Mouse (Mus musculus) liver, postnatal 0 days (tissue): ENCODE measurements around the gene Dab1. TPM values are rescaled to one million over a fixed set of nuclear protein-coding genes. Genes with fewer than 3 reads are reported as not detected.

Experiments used
- ATAC-seq: fragments of 200-750 bp; cut with Nextera tagmentation; 2 replicates; pipeline ENCODE4 v1.8.0; 2017; ENCODE audit warnings: mild to moderate bottlenecking, moderate library complexity
- DNase-seq: peaks from one replicate; pipeline ENCODE4 v3.0.0-alpha.2; 2016
- H3K27ac ChIP-seq: fragments of 300-500 bp; sonication (generic); 2 replicates; pipeline ENCODE4 v1.5.1; 2014; ENCODE audit warnings: antibody characterized with exemption, moderate library complexity, mild to moderate bottlenecking, low read depth
- H3K27me3 ChIP-seq: fragments of 300-500 bp; sonication (generic); 2 replicates; pipeline ENCODE4 v1.6.1; 2014; ENCODE audit warnings: low read length, control low read depth, mixed read lengths; ENCODE audit not compliant: insufficient read depth
- H3K36me3 ChIP-seq: fragments of 300-500 bp; sonication (generic); replicated peaks from 2 replicates; pipeline ENCODE4 v1.6.1; 2014; ENCODE audit warnings: mild to moderate bottlenecking, control low read depth, low read length, moderate library complexity, mixed read lengths; ENCODE audit not compliant: insufficient read depth
- H3K4me1 ChIP-seq: fragments of 300-500 bp; sonication (generic); 2 replicates; pipeline ENCODE4 v1.6.1; 2014; ENCODE audit warnings: antibody characterized with exemption, mild to moderate bottlenecking, control low read depth; ENCODE audit not compliant: insufficient read depth
- H3K4me2 ChIP-seq: fragments of 300-500 bp; sonication (generic); 2 replicates; pipeline ENCODE4 v1.6.1; 2014; ENCODE audit warnings: low read depth, mild to moderate bottlenecking, low read length, moderate library complexity, mixed read lengths
- H3K4me3 ChIP-seq: fragments of 300-500 bp; sonication (generic); 2 replicates; pipeline ENCODE4 v1.5.1; 2014; ENCODE audit warnings: low read depth, low read length
- H3K9ac ChIP-seq: fragments of 300-500 bp; sonication (generic); replicated peaks from 2 replicates; pipeline ENCODE4 v1.6.1; 2014; ENCODE audit warnings: mild to moderate bottlenecking, moderate library complexity
- H3K9me3 ChIP-seq: fragments of 300-500 bp; sonication (generic); 2 replicates; pipeline ENCODE4 v1.6.1; 2016; ENCODE audit warnings: mild to moderate bottlenecking, control low read depth, low read length, mixed read lengths
- CTCF ChIP-seq: sonication (generic); IDR thresholded peaks from 2 replicates; pipeline ENCODE4 v1.5.1; 2016; ENCODE audit warnings: antibody characterized with exemption, low read depth
- EP300 ChIP-seq: IDR thresholded peaks from 2 replicates; pipeline ENCODE4 v1.6.1; 2016; ENCODE audit warnings: antibody characterized with exemption, low read depth, mild to moderate bottlenecking
- WGBS: fragments of 180-500 bp; shearing (Covaris S2); extraction: QIAGEN DNeasy Blood & Tissue Kit; methylation state at CpG from one replicate; pipeline ENCODE4 v1.1.7; 2014; ENCODE audit not compliant: insufficient replicate concordance; 5-methylcytosine and 5-hydroxymethylcytosine counted together
- polyA plus RNA-seq: library from polyadenylated mRNA; unstranded; fragments of >200 nt; fragmentation: Nextera tagmentation; extraction: Ambion mirVana; gene quantifications from 2 replicates; pipeline ENCODE4 v1.2.1, GENCODE M21; 2015

Gene Dab1
- polyA plus RNA-seq, 1 experiment from 2014 or later, result 1.1 TPM

DNA sequence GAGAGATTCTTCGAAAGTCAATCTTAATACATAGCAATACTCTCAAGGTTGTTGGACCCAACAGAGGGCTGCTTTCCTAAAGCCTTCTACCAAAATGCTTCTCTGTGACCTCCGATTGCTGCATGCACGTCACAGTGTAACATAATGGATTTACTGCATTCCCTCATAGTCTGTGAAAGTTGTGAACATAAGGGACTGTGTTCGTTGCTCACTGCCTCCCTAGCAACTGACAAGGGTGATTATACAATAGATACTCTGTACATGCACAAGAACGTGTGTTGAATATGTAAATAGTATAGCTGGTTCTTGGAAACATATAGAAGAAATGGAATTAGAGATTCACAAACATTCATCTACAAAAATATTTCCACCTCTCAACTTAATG, 651.0 kb downstream of the Dab1 start:
- no peak overlapping the region for H3K4me3 ChIP-seq
- no peak for ATAC-seq
- no peak for DNase-seq
- no peak overlapping the region for H3K9ac ChIP-seq
- H3K27ac ChIP-seq, result no peak overlapping the region
- no peaks in the 10 kb centered on the region for H3K36me3 ChIP-seq
- H3K4me1 ChIP-seq, result no peaks in the 10 kb centered on the region
- no peak overlapping the region for H3K4me2 ChIP-seq
- 70% methylated on average over 5 of the region's 5 CpGs for WGBS
- TF ChIP-seq EP300 (no peak), CTCF (no peak)
- no peaks in the 10 kb centered on the region for H3K27me3 ChIP-seq
- no peaks in the 10 kb centered on the region for H3K9me3 ChIP-seq

DNA sequence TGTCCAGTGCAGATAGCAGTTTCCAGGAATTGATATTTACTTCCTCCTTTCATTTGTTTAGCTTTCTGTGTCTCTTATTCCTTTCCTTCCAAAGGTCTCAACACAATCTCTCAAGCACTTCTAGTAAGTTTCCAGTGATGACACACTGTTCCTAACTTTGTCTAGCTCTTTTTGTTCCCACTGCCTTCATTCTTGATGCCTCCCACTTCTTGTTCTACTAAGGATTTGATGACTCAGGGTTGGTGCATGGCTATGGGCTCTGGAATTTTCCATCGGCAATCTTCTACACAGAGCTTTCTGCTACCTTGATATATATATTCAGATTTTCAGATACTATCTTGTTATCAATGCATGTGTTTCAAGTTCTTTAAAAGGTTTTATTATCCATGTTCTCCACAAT, 656.1 kb downstream of the Dab1 start:
- DNase-seq (no peak), ATAC-seq (no peak)
- Histone ChIP-seq H3K9ac (no peak overlapping the region), H3K9me3 (no peaks in the 10 kb centered on the region), H3K36me3 (no peaks in the 10 kb centered on the region), H3K4me3 (no peak overlapping the region), H3K4me2 (no peak overlapping the region), H3K27ac (no peak overlapping the region), H3K27me3 (no peaks in the 10 kb centered on the region), H3K4me1 (no peaks in the 10 kb centered on the region)
- TF ChIP-seq CTCF, result no peak
- WGBS, result 80% methylated on average over 1 of the region's 1 CpGs

DNA sequence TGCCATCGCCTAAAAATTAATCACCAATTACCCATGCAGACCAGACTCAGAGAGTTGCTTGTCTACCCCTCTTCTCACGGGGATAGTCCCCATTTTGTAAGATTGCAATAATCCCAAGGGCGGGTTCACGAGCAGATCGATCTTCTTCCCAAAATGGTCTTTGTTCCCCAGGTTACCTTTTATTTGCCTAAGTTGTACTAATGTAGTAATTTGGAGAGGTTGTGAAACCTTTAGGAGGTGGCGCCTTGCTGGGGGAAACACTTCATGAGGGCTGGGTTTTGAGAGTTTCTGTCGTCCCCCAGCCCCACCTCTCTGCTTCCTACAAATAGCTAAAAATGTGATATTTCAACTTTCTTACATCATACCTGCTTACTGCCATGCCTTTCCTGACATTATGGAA, 657.8 kb downstream of the Dab1 start:
- DNase-seq (no peak), ATAC-seq (no peak)
- H3K4me2 ChIP-seq, result no peak overlapping the region
- H3K9ac ChIP-seq, result no peak overlapping the region
- H3K36me3 ChIP-seq, result no peaks in the 10 kb centered on the region
- 77% methylated on average over 7 of the region's 7 CpGs for WGBS
- H3K4me3 ChIP-seq, result no peak overlapping the region
- TF ChIP-seq EP300, result no peak
- no peak for TF ChIP-seq CTCF
- H3K9me3 ChIP-seq, result no peaks in the 10 kb centered on the region
- H3K4me1 ChIP-seq, result no peaks in the 10 kb centered on the region
- no peak overlapping the region for H3K27ac ChIP-seq
- H3K27me3 ChIP-seq, result no peaks in the 10 kb centered on the region

DNA sequence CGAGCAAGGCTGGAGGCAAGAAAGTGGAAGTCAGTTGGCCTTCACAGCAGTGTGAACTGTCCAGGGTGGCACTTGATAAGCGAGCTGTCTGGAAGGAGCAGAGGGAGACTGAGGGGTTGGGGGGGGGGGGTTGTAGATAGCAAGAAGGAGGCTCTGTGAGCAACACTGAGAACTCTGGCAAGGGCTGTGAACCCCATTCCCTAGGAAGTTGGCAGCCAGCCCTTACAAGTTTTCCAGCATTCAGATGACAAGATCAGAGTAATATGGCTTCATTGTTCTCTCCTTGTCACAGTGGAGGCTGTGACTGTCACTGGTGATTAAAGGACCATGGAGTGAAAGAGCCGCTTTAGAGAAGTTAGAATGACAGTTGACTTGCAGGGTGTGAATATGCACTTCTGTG, 662.4 kb downstream of the Dab1 start:
- Histone ChIP-seq H3K4me3 (no peak overlapping the region), H3K27me3 (no peaks in the 10 kb centered on the region), H3K4me2 (no peak overlapping the region), H3K27ac (no peak overlapping the region), H3K9me3 (no peaks in the 10 kb centered on the region), H3K4me1 (no peaks in the 10 kb centered on the region), H3K36me3 (no peaks in the 10 kb centered on the region), H3K9ac (no peak overlapping the region)
- no peak for ATAC-seq
- WGBS, result 60% methylated on average over 3 of the region's 3 CpGs
- no peak for TF ChIP-seq EP300
- TF ChIP-seq CTCF, result no peak
- no peak for DNase-seq

DNA sequence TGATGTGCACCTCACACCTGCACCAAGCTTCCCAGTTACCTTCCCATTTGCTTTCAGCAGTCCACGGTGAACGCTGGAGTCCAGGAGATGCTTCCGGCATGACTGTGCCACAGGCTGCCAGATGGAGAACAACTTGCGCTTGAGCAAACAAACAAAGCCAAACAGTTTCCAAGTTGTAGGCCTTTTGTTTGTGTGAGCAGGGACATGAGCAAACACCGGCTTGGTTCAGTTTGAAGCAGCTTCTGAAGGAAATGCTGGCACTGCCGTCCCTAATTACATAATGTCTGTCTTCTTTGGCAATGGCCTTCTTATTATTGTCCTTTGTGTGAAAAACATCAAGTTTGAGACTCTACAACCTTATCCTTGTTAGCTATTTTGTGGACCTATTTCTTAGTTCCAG, 664.7 kb downstream of the Dab1 start:
- H3K4me3 ChIP-seq, result no peak overlapping the region
- no peak overlapping the region for H3K27ac ChIP-seq
- ATAC-seq, result no peak
- WGBS, result 49% methylated on average over 6 of the region's 6 CpGs
- TF ChIP-seq CTCF (no peak), EP300 (no peak)
- DNase-seq, result no peak
- H3K27me3 ChIP-seq, result no peaks in the 10 kb centered on the region
- no peak overlapping the region for H3K9ac ChIP-seq
- H3K4me1 ChIP-seq, result no peaks in the 10 kb centered on the region
- H3K36me3 ChIP-seq, result no peaks in the 10 kb centered on the region
- no peaks in the 10 kb centered on the region for H3K9me3 ChIP-seq
- no peak overlapping the region for H3K4me2 ChIP-seq

DNA sequence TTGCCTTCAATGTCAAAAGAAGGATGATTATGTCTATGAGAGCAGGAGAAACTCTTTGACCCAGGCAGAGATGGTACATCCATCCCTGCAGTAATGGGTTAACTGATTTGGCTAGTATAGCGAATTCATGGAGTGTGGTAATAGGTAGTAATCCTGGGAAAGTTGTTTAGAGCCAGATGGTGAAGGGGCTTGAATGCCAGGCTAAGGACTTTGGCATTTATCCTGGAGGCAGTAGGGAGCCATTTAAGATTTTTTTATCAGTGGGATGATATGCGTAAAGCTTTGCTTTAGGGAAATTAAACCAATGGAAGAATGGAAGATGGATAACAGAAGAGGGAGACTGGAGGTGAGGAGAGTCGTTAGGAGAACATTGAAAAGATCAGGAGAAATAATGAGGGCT, 669.2 kb downstream of the Dab1 start:
- Histone ChIP-seq H3K9ac (no peak overlapping the region), H3K36me3 (no peaks in the 10 kb centered on the region), H3K4me1 (no peaks in the 10 kb centered on the region), H3K4me2 (no peak overlapping the region), H3K27ac (no peak overlapping the region), H3K27me3 (no peaks in the 10 kb centered on the region), H3K4me3 (no peak overlapping the region), H3K9me3 (no peaks in the 10 kb centered on the region)
- ATAC-seq (no peak), DNase-seq (no peak)
- no peak for TF ChIP-seq CTCF
- no peak for TF ChIP-seq EP300
- WGBS, result 60% methylated on average over 3 of the region's 3 CpGs

DNA sequence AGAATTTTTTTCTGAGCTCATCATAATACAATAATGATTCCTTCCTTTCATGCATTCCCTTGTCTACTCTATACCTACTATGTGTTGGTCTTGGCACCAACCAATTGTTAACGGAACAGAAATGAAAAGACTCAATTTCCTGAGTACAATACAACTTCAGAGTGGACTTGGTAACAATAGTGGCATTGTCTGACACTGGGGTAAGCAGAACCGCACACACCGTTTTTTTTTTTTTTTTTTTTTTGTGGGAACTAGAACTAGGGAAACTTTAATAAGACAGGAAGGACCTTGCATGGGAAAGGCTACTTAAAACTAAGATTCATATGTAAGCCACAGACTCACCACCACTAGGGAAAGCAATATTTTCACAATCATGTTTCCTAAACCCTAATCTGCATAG, 682.6 kb downstream of the Dab1 start:
- Histone ChIP-seq H3K4me2 (no peak overlapping the region), H3K9me3 (no peaks in the 10 kb centered on the region), H3K36me3 (no peaks in the 10 kb centered on the region), H3K27ac (no peak overlapping the region), H3K27me3 (no peaks in the 10 kb centered on the region), H3K4me3 (no peak overlapping the region), H3K9ac (no peak overlapping the region), H3K4me1 (no peaks in the 10 kb centered on the region)
- no peak for DNase-seq
- TF ChIP-seq CTCF, result no peak
- no peak for TF ChIP-seq EP300
- ATAC-seq, result no peak
- 65% methylated on average over 3 of the region's 3 CpGs for WGBS
